Mouse (Mus musculus): ENCODE measurements around the gene Zfp423. TPM values are rescaled to one million over a fixed set of nuclear protein-coding genes. Genes with fewer than 3 reads are reported as not detected.

Gene Zfp423
- total RNA-seq, 2 experiments from 2014 or later, result 3.6 to 4.9 TPM

- peak; percentile 75 to 88 for DNase-seq
Observed at GRCm38 (mm10) chr8:87663349-87664216, 295.8 kb downstream of the Zfp423 start.

GRCm38 (mm10) chr8:87662811-87663341, 296.5 kb downstream of the Zfp423 start:
- DNase-seq, result peak; percentile 37 to 44

- peak; percentile 17 to 27 for DNase-seq
Observed at GRCm38 (mm10) chr8:87662307-87662771, 297.1 kb downstream of the Zfp423 start.

GRCm38 (mm10) chr8:87660916-87661910, 298.2 kb downstream of the Zfp423 start:
- no peak for DNase-seq

GRCm38 (mm10) chr8:87660029-87660915, 299.1 kb downstream of the Zfp423 start:
- DNase-seq, result no peak

- DNase-seq, result no peak
Observed at GRCm38 (mm10) chr8:87657488-87657887, 301.9 kb downstream of the Zfp423 start.

- DNase-seq, result peak; percentile 64 to 80
Observed at GRCm38 (mm10) chr8:87656484-87657230, 302.7 kb downstream of the Zfp423 start.

GRCm38 (mm10) chr8:87655946-87656345, 303.4 kb downstream of the Zfp423 start:
- no peak for DNase-seq

GRCm38 (mm10) chr8:87647781-87648180, 311.6 kb downstream of the Zfp423 start:
- no peak for DNase-seq

- no peak for DNase-seq
Observed at GRCm38 (mm10) chr8:87645829-87646483, 313.4 kb downstream of the Zfp423 start.

GRCm38 (mm10) chr8:87645371-87645770, 314.0 kb downstream of the Zfp423 start:
- no peak for DNase-seq

GRCm38 (mm10) chr8:87640930-87641329, 318.5 kb downstream of the Zfp423 start:
- DNase-seq, result peak in 1 of 2 experiments; percentile 18

- DNase-seq, result no peak
Observed at GRCm38 (mm10) chr8:87636226-87636742, 323.1 kb downstream of the Zfp423 start.

- no peak for DNase-seq
Observed at GRCm38 (mm10) chr8:87631776-87632175, 327.6 kb downstream of the Zfp423 start.

GRCm38 (mm10) chr8:87629656-87630055, 329.7 kb downstream of the Zfp423 start:
- no peak for DNase-seq

- no peak for DNase-seq
Observed at GRCm38 (mm10) chr8:87621181-87621580, 338.2 kb downstream of the Zfp423 start.

- no peak for DNase-seq
Observed at GRCm38 (mm10) chr8:87620225-87620624, 339.2 kb downstream of the Zfp423 start.

- no peak for DNase-seq
Observed at GRCm38 (mm10) chr8:87619529-87619928, 339.9 kb downstream of the Zfp423 start.

- peak in 1 of 2 experiments; percentile 11 for DNase-seq
Observed at GRCm38 (mm10) chr8:87619118-87619517, 340.3 kb downstream of the Zfp423 start.

- no peak for DNase-seq
Observed at GRCm38 (mm10) chr8:87613701-87614100, 345.7 kb downstream of the Zfp423 start.
